Mouse (Mus musculus): ENCODE measurements around the gene Plekha6.

GRCm38 (mm10) chr1:133182016-133182705, 18.2 kb downstream of the Plekha6 start:
- no peak for TF ChIP-seq GATA1 (IDR thresholded peaks at IDR 0.05; ENCODE audit: borderline replicate concordance, low read length)
- TF ChIP-seq FLI1 (IDR thresholded peaks at IDR 0.05; ENCODE audit: low read length): no peak
